Mouse (Mus musculus) lung, postnatal 0 days (tissue): ENCODE results near the gene Fanca.

Source experiments
- CTCF ChIP-seq: IDR thresholded peaks from 2 replicates; pipeline ENCODE4 v1.5.1; 2016; ENCODE audit warnings: antibody characterized with exemption, mild to moderate bottlenecking
- EP300 ChIP-seq: IDR thresholded peaks from 2 replicates; pipeline ENCODE4 v1.6.1; 2016; ENCODE audit warnings: antibody characterized with exemption, mild to moderate bottlenecking, control low read depth

DNA sequence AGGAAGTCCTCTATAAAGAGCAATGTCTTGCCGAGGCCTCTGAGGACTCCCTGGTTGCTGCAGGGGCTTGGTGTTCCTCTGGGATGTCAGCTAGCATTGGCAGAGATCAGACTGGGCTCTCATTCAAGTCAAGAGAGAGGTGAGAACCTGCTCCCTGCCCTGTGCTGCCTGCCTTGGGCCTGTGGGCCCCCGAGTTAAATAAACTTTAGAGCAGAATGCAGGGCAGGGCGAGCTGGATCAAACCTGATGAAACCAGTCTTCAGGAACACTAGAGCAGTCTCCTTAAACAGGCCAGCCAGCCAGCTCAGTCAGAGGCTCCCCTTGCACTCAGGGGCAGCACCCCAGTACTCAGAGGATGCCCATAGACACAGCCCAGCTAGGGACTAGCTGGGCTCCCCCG, 46.5 kb downstream of the Fanca start:
- no peak for TF ChIP-seq EP300
- TF ChIP-seq CTCF: no peak
